Mouse (Mus musculus): ENCODE measurements around the gene Crk. TPM values are rescaled to one million over a fixed set of nuclear protein-coding genes. Genes with fewer than 3 reads are reported as not detected.

Gene Crk
- total and polyA plus RNA-seq, 2 experiments from 2014 or later: 57.0 to 88.4 TPM

DNA sequence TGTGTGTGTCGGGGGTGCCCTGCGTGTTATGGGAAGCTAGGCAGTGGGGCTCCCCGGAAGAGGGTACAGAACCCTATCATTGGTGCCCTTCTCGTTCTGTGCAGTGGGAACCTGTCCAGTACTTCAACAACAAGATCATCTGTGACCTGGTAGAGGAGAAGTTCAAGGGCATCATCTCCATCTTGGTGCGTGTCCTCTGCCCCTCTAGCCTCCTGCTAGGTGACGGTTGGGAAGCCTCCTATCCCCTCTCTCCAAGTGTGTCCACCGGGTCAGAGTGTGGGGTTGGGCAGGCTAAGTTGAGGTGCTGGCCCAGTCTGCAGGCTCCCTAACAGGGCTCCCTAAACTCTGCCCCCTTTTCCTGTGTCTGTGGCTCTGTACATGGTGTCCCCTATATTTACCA lies 16.9 kb upstream of the Crk start:
- H3K36me3 ChIP-seq (replicated peaks; ENCODE audit: control insufficient read depth, insufficient read depth, low read length): peaks cover 93% of the 10 kb centered on the region
- H3K9me3 ChIP-seq (replicated peaks; ENCODE audit: control insufficient read depth, low read length): no peaks in the 10 kb centered on the region
- no peak overlapping the region for H3K4me3 ChIP-seq (ENCODE audit: low read depth, low read length)
- DNase-seq (ENCODE audit: low spot score) (no peak), ATAC-seq (ENCODE audit: insufficient read depth, low read depth) (no peak)
- no peaks in the 10 kb centered on the region for H3K27me3 ChIP-seq (ENCODE audit: control insufficient read depth, insufficient read depth, low read length)
- H3K27ac ChIP-seq (ENCODE audit: low read depth): no peak overlapping the region
- 87% methylated on average over 7 of the region's 7 CpGs for WGBS
- no peak overlapping the region for H3K4me2 ChIP-seq (ENCODE audit: low read depth, low read length)
- TF ChIP-seq EP300 (IDR thresholded peaks at IDR 0.05; ENCODE audit: low read depth) (no peak), CTCF (IDR thresholded peaks at IDR 0.05; ENCODE audit: low read depth) (no peak)
- H3K4me1 ChIP-seq (ENCODE audit: control insufficient read depth, insufficient read depth): peaks cover 3% of the 10 kb centered on the region; the same call in 1 of the 2 replicates
- H3K9ac ChIP-seq (replicated peaks; ENCODE audit: low read depth, low read length): no peak overlapping the region

DNA sequence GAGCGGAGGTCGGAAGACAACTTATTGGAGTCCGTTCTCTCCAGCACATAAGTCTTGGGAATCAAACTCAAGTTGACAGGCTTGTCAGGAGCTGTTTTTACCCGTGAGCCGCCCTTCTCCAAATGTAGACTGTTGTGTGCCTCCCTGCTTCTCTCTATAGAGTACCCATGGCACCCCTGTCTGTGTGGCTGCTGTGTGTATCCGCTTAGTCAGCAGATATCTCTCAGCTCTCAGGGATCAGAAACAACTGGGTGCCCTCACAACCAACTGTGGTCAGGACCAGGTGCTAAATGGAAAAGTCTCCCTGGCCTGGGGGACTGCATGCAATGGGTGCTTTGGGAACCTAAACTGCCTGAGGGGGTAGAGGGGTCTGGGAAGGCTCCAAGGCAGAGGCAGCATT lies 12.8 kb upstream of the Crk start:
- peaks cover 92% of the 10 kb centered on the region for H3K36me3 ChIP-seq (replicated peaks; ENCODE audit: control insufficient read depth, insufficient read depth, low read length)
- DNase-seq (ENCODE audit: low spot score) (no peak), ATAC-seq (ENCODE audit: insufficient read depth, low read depth) (no peak)
- no peak overlapping the region for H3K9ac ChIP-seq (replicated peaks; ENCODE audit: low read depth, low read length)
- TF ChIP-seq EP300 (IDR thresholded peaks at IDR 0.05; ENCODE audit: low read depth): no peak
- no peak for TF ChIP-seq CTCF (IDR thresholded peaks at IDR 0.05; ENCODE audit: low read depth)
- H3K4me3 ChIP-seq (ENCODE audit: low read depth, low read length): no peak overlapping the region
- no peaks in the 10 kb centered on the region for H3K9me3 ChIP-seq (replicated peaks; ENCODE audit: control insufficient read depth, low read length)
- H3K27me3 ChIP-seq (ENCODE audit: control insufficient read depth, insufficient read depth, low read length): no peaks in the 10 kb centered on the region
- WGBS: 94% methylated on average over 6 of the region's 6 CpGs
- no peak overlapping the region for H3K4me2 ChIP-seq (ENCODE audit: low read depth, low read length)
- H3K27ac ChIP-seq (ENCODE audit: low read depth): no peak overlapping the region
- H3K4me1 ChIP-seq (ENCODE audit: control insufficient read depth, insufficient read depth): no peaks in the 10 kb centered on the region

GRCm38 (mm10) chr11:75668621-75669020 lies 10.4 kb upstream of the Crk start:
- Histone ChIP-seq H3K4me2 (ENCODE audit: low read depth, low read length) (no peak overlapping the region), H3K4me1 (ENCODE audit: control insufficient read depth, insufficient read depth) (no peaks in the 10 kb centered on the region), H3K36me3 (replicated peaks; ENCODE audit: control insufficient read depth, insufficient read depth, low read length) (peaks cover 93% of the 10 kb centered on the region), H3K27me3 (ENCODE audit: control insufficient read depth, insufficient read depth, low read length) (no peaks in the 10 kb centered on the region), H3K9ac (replicated peaks; ENCODE audit: low read depth, low read length) (no peak overlapping the region), H3K9me3 (replicated peaks; ENCODE audit: control insufficient read depth, low read length) (no peaks in the 10 kb centered on the region), H3K4me3 (ENCODE audit: low read depth, low read length) (no peak overlapping the region), H3K27ac (ENCODE audit: low read depth) (no peak overlapping the region)
- WGBS: 88% methylated on average over 3 of the region's 3 CpGs
- DNase-seq (ENCODE audit: low spot score): no peak
- TF ChIP-seq EP300 (IDR thresholded peaks at IDR 0.05; ENCODE audit: low read depth) (no peak), CTCF (IDR thresholded peaks at IDR 0.05; ENCODE audit: low read depth) (no peak)
- ATAC-seq (ENCODE audit: insufficient read depth, low read depth): no peak

GRCm38 (mm10) chr11:75669176-75669852 lies 9.7 kb upstream of the Crk start:
- H3K27me3 ChIP-seq (ENCODE audit: control insufficient read depth, insufficient read depth, low read length): no peaks in the 10 kb centered on the region
- no peak overlapping the region for H3K27ac ChIP-seq (ENCODE audit: low read depth)
- H3K4me1 ChIP-seq (ENCODE audit: control insufficient read depth, insufficient read depth): no peaks in the 10 kb centered on the region
- no peaks in the 10 kb centered on the region for H3K9me3 ChIP-seq (replicated peaks; ENCODE audit: control insufficient read depth, low read length)
- no peak overlapping the region for H3K4me2 ChIP-seq (ENCODE audit: low read depth, low read length)
- DNase-seq (ENCODE audit: low spot score) (no peak), ATAC-seq (ENCODE audit: insufficient read depth, low read depth) (no peak)
- no peak for TF ChIP-seq EP300 (IDR thresholded peaks at IDR 0.05; ENCODE audit: low read depth)
- no peak for TF ChIP-seq CTCF (IDR thresholded peaks at IDR 0.05; ENCODE audit: low read depth)
- 84% methylated on average over 11 of the region's 11 CpGs for WGBS
- H3K9ac ChIP-seq (replicated peaks; ENCODE audit: low read depth, low read length): no peak overlapping the region
- H3K4me3 ChIP-seq (ENCODE audit: low read depth, low read length): no peak overlapping the region
- H3K36me3 ChIP-seq (replicated peaks; ENCODE audit: control insufficient read depth, insufficient read depth, low read length): peaks cover 93% of the 10 kb centered on the region

DNA sequence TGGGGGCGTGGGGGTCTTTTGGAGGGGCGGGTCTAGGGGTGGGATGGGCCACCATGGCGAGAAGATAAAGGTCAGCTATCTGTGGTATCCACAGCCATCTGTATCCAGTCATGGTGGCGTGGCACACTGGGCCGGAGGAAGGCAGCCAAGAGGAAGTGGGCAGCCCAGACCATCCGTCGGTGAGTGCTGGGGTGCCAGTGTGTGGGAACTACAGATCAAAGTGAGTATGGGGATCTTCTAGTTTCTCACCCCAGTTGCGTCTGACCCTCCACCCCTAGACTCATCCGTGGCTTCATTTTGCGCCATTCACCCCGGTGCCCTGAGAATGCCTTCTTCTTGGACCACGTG lies 9.2 kb upstream of the Crk start:
- DNase-seq (ENCODE audit: low spot score): no peak
- ATAC-seq (ENCODE audit: insufficient read depth, low read depth): no peak
- no peak for TF ChIP-seq EP300 (IDR thresholded peaks at IDR 0.05; ENCODE audit: low read depth)
- no peak for TF ChIP-seq CTCF (IDR thresholded peaks at IDR 0.05; ENCODE audit: low read depth)
- no peak overlapping the region for H3K4me3 ChIP-seq (ENCODE audit: low read depth, low read length)
- peaks cover 90% of the 10 kb centered on the region for H3K36me3 ChIP-seq (replicated peaks; ENCODE audit: control insufficient read depth, insufficient read depth, low read length)
- no peaks in the 10 kb centered on the region for H3K9me3 ChIP-seq (replicated peaks; ENCODE audit: control insufficient read depth, low read length)
- H3K4me1 ChIP-seq (ENCODE audit: control insufficient read depth, insufficient read depth): no peaks in the 10 kb centered on the region
- no peaks in the 10 kb centered on the region for H3K27me3 ChIP-seq (ENCODE audit: control insufficient read depth, insufficient read depth, low read length)
- H3K27ac ChIP-seq (ENCODE audit: low read depth): no peak overlapping the region
- no peak overlapping the region for H3K9ac ChIP-seq (replicated peaks; ENCODE audit: low read depth, low read length)
- WGBS: 87% methylated on average over 12 of the region's 12 CpGs
- H3K4me2 ChIP-seq (ENCODE audit: low read depth, low read length): no peak overlapping the region

All from heart, postnatal 0 days (tissue).